Mouse (Mus musculus): ENCODE measurements around the gene Adk. TPM values are rescaled to one million over a fixed set of nuclear protein-coding genes. Genes with fewer than 3 reads are reported as not detected.

The Adk gene
- polyA plus RNA-seq, 1 experiment from 2014 or later: 195 TPM

DNA sequence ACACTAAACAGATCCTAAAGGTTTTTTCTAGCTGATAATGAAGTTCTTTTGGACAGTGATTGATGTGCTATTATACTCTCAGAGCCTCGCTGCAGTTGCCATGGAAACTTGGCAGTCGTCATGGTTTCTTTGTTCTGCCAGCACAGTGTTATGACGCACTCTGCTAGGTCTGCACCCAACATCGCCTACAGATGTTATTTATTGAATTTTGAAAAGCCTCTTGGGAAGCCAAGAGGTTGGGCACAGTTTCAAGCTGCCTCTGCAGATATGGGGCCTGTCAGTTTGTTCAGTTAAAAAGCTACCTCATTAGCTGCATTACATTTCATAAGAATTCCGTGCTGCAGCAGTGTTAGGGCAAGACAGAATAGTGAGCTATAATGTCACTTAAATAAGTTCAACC, 316.8 kb downstream of the Adk start:
- H3K9me3 ChIP-seq (ENCODE audit: control insufficient read depth, low read length): no peaks in the 10 kb centered on the region
- no peak overlapping the region for H3K9ac ChIP-seq (ENCODE audit: low read length)
- H3K4me3 ChIP-seq (ENCODE audit: low read length): no peak overlapping the region
- peak; percentile 95 for ATAC-seq (ENCODE audit: low read depth)
- no peak overlapping the region for H3K27ac ChIP-seq (ENCODE audit: low read length)
- no peaks in the 10 kb centered on the region for H3K36me3 ChIP-seq (ENCODE audit: control insufficient read depth, insufficient read depth, low read length)
- 7% methylated on average over 5 of the region's 5 CpGs for WGBS
- peaks cover 5% of the 10 kb centered on the region; the same call in 1 of the 2 replicates for H3K4me1 ChIP-seq (replicated peaks; ENCODE audit: control insufficient read depth, insufficient read depth, low read length)
- no peaks in the 10 kb centered on the region for H3K27me3 ChIP-seq (ENCODE audit: control insufficient read depth, insufficient read depth, low read depth, low read length)
- H3K4me2 ChIP-seq (ENCODE audit: low read depth, low read length): no peak overlapping the region

- peaks cover 5% of the 10 kb centered on the region; the same call in 1 of the 2 replicates for H3K4me1 ChIP-seq (replicated peaks; ENCODE audit: control insufficient read depth, insufficient read depth, low read length)
- H3K27ac ChIP-seq (ENCODE audit: low read length): no peak overlapping the region
- no peak for ATAC-seq (ENCODE audit: low read depth)
- no peaks in the 10 kb centered on the region for H3K27me3 ChIP-seq (ENCODE audit: control insufficient read depth, insufficient read depth, low read depth, low read length)
- H3K9ac ChIP-seq (ENCODE audit: low read length): no peak overlapping the region
- WGBS: 71% methylated on average over 2 of the region's 2 CpGs
- no peaks in the 10 kb centered on the region for H3K9me3 ChIP-seq (ENCODE audit: control insufficient read depth, low read length)
- H3K4me3 ChIP-seq (ENCODE audit: low read length): no peak overlapping the region
- no peaks in the 10 kb centered on the region for H3K36me3 ChIP-seq (ENCODE audit: control insufficient read depth, insufficient read depth, low read length)
- no peak overlapping the region for H3K4me2 ChIP-seq (ENCODE audit: low read depth, low read length)
Measured at GRCm38 (mm10) chr14:21371946-21372345, 319.6 kb downstream of the Adk start.

DNA sequence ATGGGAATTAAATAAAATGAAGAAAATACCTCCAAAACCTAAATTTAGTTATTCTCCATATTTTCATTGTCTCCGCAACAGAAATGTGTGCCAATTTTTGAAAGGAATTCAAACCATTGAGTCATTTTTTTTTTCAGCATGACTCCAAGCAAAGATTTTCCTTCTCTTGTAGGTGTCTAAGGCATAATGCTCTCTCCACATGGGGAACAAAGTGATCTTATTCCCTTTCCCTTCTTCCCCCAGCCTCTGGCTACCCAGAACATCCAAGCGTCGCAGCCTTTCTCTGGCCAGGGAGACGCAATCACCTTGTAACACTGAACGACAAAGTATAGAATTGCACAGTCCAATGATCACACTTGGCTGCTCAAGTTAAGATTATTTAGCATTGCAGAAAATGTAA, 320.3 kb downstream of the Adk start:
- 93% methylated on average over 5 of the region's 5 CpGs for WGBS
- no peaks in the 10 kb centered on the region for H3K9me3 ChIP-seq (ENCODE audit: control insufficient read depth, low read length)
- H3K27me3 ChIP-seq (ENCODE audit: control insufficient read depth, insufficient read depth, low read depth, low read length): no peaks in the 10 kb centered on the region
- no peaks in the 10 kb centered on the region for H3K36me3 ChIP-seq (ENCODE audit: control insufficient read depth, insufficient read depth, low read length)
- H3K4me2 ChIP-seq (ENCODE audit: low read depth, low read length): no peak overlapping the region
- no peak overlapping the region for H3K9ac ChIP-seq (ENCODE audit: low read length)
- H3K4me1 ChIP-seq (replicated peaks; ENCODE audit: control insufficient read depth, insufficient read depth, low read length): peaks cover 5% of the 10 kb centered on the region; the same call in 1 of the 2 replicates
- no peak for ATAC-seq (ENCODE audit: low read depth)
- H3K27ac ChIP-seq (ENCODE audit: low read length): no peak overlapping the region
- H3K4me3 ChIP-seq (ENCODE audit: low read length): no peak overlapping the region

- Histone ChIP-seq H3K27me3 (ENCODE audit: control insufficient read depth, insufficient read depth, low read depth, low read length) (no peaks in the 10 kb centered on the region), H3K9ac (ENCODE audit: low read length) (no peak overlapping the region), H3K27ac (ENCODE audit: low read length) (no peak overlapping the region), H3K4me2 (ENCODE audit: low read depth, low read length) (no peak overlapping the region), H3K9me3 (ENCODE audit: control insufficient read depth, low read length) (peaks cover 5% of the 10 kb centered on the region; the same call in 1 of the 2 replicates), H3K36me3 (ENCODE audit: control insufficient read depth, insufficient read depth, low read length) (peaks cover 9% of the 10 kb centered on the region; the same call in 1 of the 2 replicates), H3K4me1 (replicated peaks; ENCODE audit: control insufficient read depth, insufficient read depth, low read length) (no peaks in the 10 kb centered on the region), H3K4me3 (ENCODE audit: low read length) (no peak overlapping the region)
- ATAC-seq (ENCODE audit: low read depth): no peak
- 90% methylated on average over 5 of the region's 5 CpGs for WGBS
Measured at GRCm38 (mm10) chr14:21383701-21384428, 331.5 kb downstream of the Adk start.

DNA sequence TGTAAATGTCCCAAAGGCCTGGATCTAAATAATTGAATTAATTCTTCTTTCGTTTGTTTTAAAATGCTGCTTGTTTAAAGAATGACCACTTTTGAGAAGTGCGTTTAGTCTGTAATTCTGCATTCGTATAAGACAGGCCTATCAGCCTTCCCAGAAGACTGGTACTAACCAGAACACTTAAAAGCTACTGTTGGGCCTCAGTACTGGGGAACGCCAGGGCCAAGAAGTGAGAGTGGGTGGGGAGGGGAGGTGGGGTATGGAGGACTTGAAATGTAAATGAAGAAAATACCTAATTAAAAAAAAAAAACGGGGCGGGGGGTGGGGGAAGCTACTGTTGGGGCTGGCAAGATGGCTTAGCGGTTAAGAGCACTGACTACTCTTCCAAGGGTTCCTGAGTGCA, 347.1 kb downstream of the Adk start:
- H3K27ac ChIP-seq (ENCODE audit: low read length): no peak overlapping the region
- peaks cover 5% of the 10 kb centered on the region for H3K4me1 ChIP-seq (replicated peaks; ENCODE audit: control insufficient read depth, insufficient read depth, low read length)
- H3K4me2 ChIP-seq (ENCODE audit: low read depth, low read length): no peak overlapping the region
- WGBS: 90% methylated on average over 7 of the region's 7 CpGs
- no peaks in the 10 kb centered on the region for H3K9me3 ChIP-seq (ENCODE audit: control insufficient read depth, low read length)
- no peak for ATAC-seq (ENCODE audit: low read depth)
- no peak overlapping the region for H3K9ac ChIP-seq (ENCODE audit: low read length)
- H3K4me3 ChIP-seq (ENCODE audit: low read length): no peak overlapping the region
- H3K27me3 ChIP-seq (ENCODE audit: control insufficient read depth, insufficient read depth, low read depth, low read length): no peaks in the 10 kb centered on the region
- H3K36me3 ChIP-seq (ENCODE audit: control insufficient read depth, insufficient read depth, low read length): no peaks in the 10 kb centered on the region

DNA sequence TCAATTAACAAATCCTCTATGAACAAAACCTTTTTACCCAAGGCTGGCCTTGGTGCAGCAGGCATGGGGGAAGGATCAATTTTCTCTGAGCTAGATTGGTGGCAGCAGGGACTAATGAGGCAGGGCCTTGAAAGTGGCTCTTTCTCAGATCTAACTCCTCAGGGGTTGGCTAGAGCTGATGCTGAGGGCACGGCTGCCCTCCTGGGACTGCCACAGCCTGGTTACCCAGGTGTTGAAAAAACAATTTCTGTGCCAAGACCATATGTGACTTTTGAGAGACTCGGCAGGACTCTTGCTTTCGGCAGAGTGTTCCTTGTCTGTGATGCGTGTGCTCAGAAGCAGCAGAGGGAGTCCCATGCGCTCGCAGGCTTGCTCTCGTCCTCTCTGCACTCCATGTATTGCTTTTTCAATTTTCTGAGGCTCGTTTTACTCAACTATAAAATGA, 349.8 kb downstream of the Adk start:
- ATAC-seq (ENCODE audit: low read depth): peak; percentile 38; the same call in 1 of the 2 replicates

GRCm38 (mm10) chr14:21402621-21403405, 350.4 kb downstream of the Adk start:
- ATAC-seq (ENCODE audit: low read depth): peak; percentile 34; the same call in 1 of the 2 replicates
- H3K4me3 ChIP-seq (ENCODE audit: low read length): no peak overlapping the region

More for the DNA sequence above, 349.8 kb downstream of the Adk start:
- no peaks in the 10 kb centered on the region for H3K9me3 ChIP-seq (ENCODE audit: control insufficient read depth, low read length)
- H3K4me3 ChIP-seq (ENCODE audit: low read length): no peak overlapping the region
- H3K4me1 ChIP-seq (replicated peaks; ENCODE audit: control insufficient read depth, insufficient read depth, low read length): peaks cover 5% of the 10 kb centered on the region
- no peaks in the 10 kb centered on the region for H3K27me3 ChIP-seq (ENCODE audit: control insufficient read depth, insufficient read depth, low read depth, low read length)
- H3K36me3 ChIP-seq (ENCODE audit: control insufficient read depth, insufficient read depth, low read length): no peaks in the 10 kb centered on the region
- no peak overlapping the region for H3K9ac ChIP-seq (ENCODE audit: low read length)
- 56% methylated on average over 8 of the region's 8 CpGs for WGBS
- peak overlapping the region; percentile 66 for H3K27ac ChIP-seq (ENCODE audit: low read length)
- H3K4me2 ChIP-seq (ENCODE audit: low read depth, low read length): peak overlapping the region; percentile 31; the same call in 1 of the 2 replicates

GRCm38 (mm10) chr14:21406946-21407345, 354.6 kb downstream of the Adk start:
- Histone ChIP-seq H3K4me3 (ENCODE audit: low read length) (no peak overlapping the region), H3K27ac (ENCODE audit: low read length) (no peak overlapping the region), H3K27me3 (ENCODE audit: control insufficient read depth, insufficient read depth, low read depth, low read length) (no peaks in the 10 kb centered on the region), H3K4me2 (ENCODE audit: low read depth, low read length) (no peak overlapping the region), H3K9ac (ENCODE audit: low read length) (no peak overlapping the region), H3K9me3 (ENCODE audit: control insufficient read depth, low read length) (no peaks in the 10 kb centered on the region), H3K4me1 (replicated peaks; ENCODE audit: control insufficient read depth, insufficient read depth, low read length) (peaks cover 5% of the 10 kb centered on the region), H3K36me3 (ENCODE audit: control insufficient read depth, insufficient read depth, low read length) (no peaks in the 10 kb centered on the region)
- WGBS: 84% methylated on average over 5 of the region's 5 CpGs
- ATAC-seq (ENCODE audit: low read depth): no peak

More at GRCm38 (mm10) chr14:21402621-21403405, 350.4 kb downstream of the Adk start:
- Histone ChIP-seq H3K27ac (ENCODE audit: low read length) (peak overlapping the region; percentile 66; the same call in 1 of the 2 replicates), H3K4me1 (replicated peaks; ENCODE audit: control insufficient read depth, insufficient read depth, low read length) (peaks cover 5% of the 10 kb centered on the region), H3K36me3 (ENCODE audit: control insufficient read depth, insufficient read depth, low read length) (no peaks in the 10 kb centered on the region), H3K27me3 (ENCODE audit: control insufficient read depth, insufficient read depth, low read depth, low read length) (no peaks in the 10 kb centered on the region), H3K4me2 (ENCODE audit: low read depth, low read length) (no peak overlapping the region), H3K9me3 (ENCODE audit: control insufficient read depth, low read length) (no peaks in the 10 kb centered on the region), H3K9ac (ENCODE audit: low read length) (no peak overlapping the region)
- WGBS: 56% methylated on average over 8 of the region's 8 CpGs

- H3K9ac ChIP-seq (ENCODE audit: low read length): no peak overlapping the region
- no peak overlapping the region for H3K27ac ChIP-seq (ENCODE audit: low read length)
- no peak overlapping the region for H3K4me3 ChIP-seq (ENCODE audit: low read length)
- no peaks in the 10 kb centered on the region for H3K9me3 ChIP-seq (ENCODE audit: control insufficient read depth, low read length)
- no peak for ATAC-seq (ENCODE audit: low read depth)
- WGBS: 88% methylated on average over 4 of the region's 4 CpGs
- no peaks in the 10 kb centered on the region for H3K36me3 ChIP-seq (ENCODE audit: control insufficient read depth, insufficient read depth, low read length)
- no peak overlapping the region for H3K4me2 ChIP-seq (ENCODE audit: low read depth, low read length)
- H3K4me1 ChIP-seq (replicated peaks; ENCODE audit: control insufficient read depth, insufficient read depth, low read length): no peaks in the 10 kb centered on the region
- H3K27me3 ChIP-seq (ENCODE audit: control insufficient read depth, insufficient read depth, low read depth, low read length): no peaks in the 10 kb centered on the region
Measured at GRCm38 (mm10) chr14:21408846-21409245, 356.5 kb downstream of the Adk start.

Measured in lung, embryonic 16.5 days (tissue).